Comparison of ENCODE assay signal across 24 mouse cellular contexts in genomic region chr13:101095057-101095831, GRCm38 (mm10).
DNase-seq lines count a peak whose midpoint lies in the region; ATAC-seq and TF ChIP-seq lines count a peak whose summit lies in the region.
"Had no signal": no experiment of that assay in that cellular context is flagged by ENCODE, and none has a peak within 500 bp of the region (broad histone marks: within the 10 kb centered on the region; RNA-seq: fewer than 3 reads in every experiment).

No protein-coding gene starts in this region.

- no peak for TF ChIP-seq CTCF in intestine, postnatal 0 days (IDR thresholded peaks at IDR 0.05; ENCODE audit: low read depth)
- TF ChIP-seq CTCF in kidney, adult 2 months (conservative IDR thresholded peaks at IDR 0.05; ENCODE audit: insufficient read depth, insufficient read length, low read depth, low read length): no peak

- ATAC-seq in limb, embryonic 11.5 days (ENCODE audit: insufficient number of reproducible peaks, low FRiP score, low TSS enrichment, low read depth): no peak
- 0 out of 2 replicates have a peak, but pooled peaks have one; percentile 12 for ATAC-seq in intestine, embryonic 14.5 days (replicated peaks; ENCODE audit: low FRiP score, low TSS enrichment, low read depth)
- peak; percentile 88 for ATAC-seq in intestine, embryonic 15.5 days
- peak; percentile 59; the same call in 1 of the 2 replicates for ATAC-seq in intestine, postnatal 0 days
- ATAC-seq: activated CD4-positive, CD25-positive, alpha-beta regulatory T cell, adult 4 months; forebrain, embryonic 14.5 days; Patski had no signal

- DNase-seq in limb, embryonic 11.5 days (ENCODE audit: low spot score): peak; percentile 1
- DNase-seq in limb, embryonic 10.5 days (ENCODE audit: low spot score): no peak
- no peak for DNase-seq in intestine, embryonic 14.5 days (ENCODE audit: low spot score)
- no peak for DNase-seq in cerebellum, adult 11-12 months
- no peak for DNase-seq in kidney, adult 2 months
- DNase-seq in Muller cell, postnatal 12 days (ENCODE audit: inconsistent ontology term): no peak
- DNase-seq: adrenal gland, adult 8-10 months; adrenal gland, postnatal 14 days; adrenal gland, postnatal 36 days; cerebellum, adult 18-20 months; cerebellum, adult 8-10 months; cerebellum, adult 9-11 months; cerebellum, postnatal 36 days; embryo, embryonic 11 days had no signal

- H3K4me3 ChIP-seq in limb, embryonic 11.5 days (ENCODE audit: low read depth, low read length): no peak overlapping the region
- no peak overlapping the region for H3K4me3 ChIP-seq in limb, embryonic 10.5 days
- no peak overlapping the region for H3K4me3 ChIP-seq in intestine, embryonic 14.5 days (ENCODE audit: low read depth, low read length)
- H3K4me3 ChIP-seq in intestine, embryonic 15.5 days (replicated peaks): no peak overlapping the region
- H3K4me3 ChIP-seq in intestine, postnatal 0 days (ENCODE audit: low read depth, low read length): no peak overlapping the region
- H3K4me3 ChIP-seq in kidney, adult 2 months (ENCODE audit: insufficient read depth, low read depth, low read length): no peak overlapping the region
- H3K4me3 ChIP-seq: embryonic facial prominence, embryonic 13.5 days; embryonic facial prominence, embryonic 15.5 days; erythroblast, embryonic 14.5 days; forebrain, embryonic 10.5 days; forebrain, embryonic 12.5 days had no signal

- H3K36me3 ChIP-seq in limb, embryonic 11.5 days (ENCODE audit: control insufficient read depth, insufficient read depth, low read length): no peaks in the 10 kb centered on the region
- no peaks in the 10 kb centered on the region for H3K36me3 ChIP-seq in limb, embryonic 10.5 days
- no peaks in the 10 kb centered on the region for H3K36me3 ChIP-seq in intestine, embryonic 14.5 days (ENCODE audit: control insufficient read depth, insufficient read depth, low read length)
- H3K36me3 ChIP-seq in intestine, embryonic 15.5 days: no peaks in the 10 kb centered on the region
- H3K36me3 ChIP-seq in intestine, postnatal 0 days (ENCODE audit: control insufficient read depth, insufficient read depth): no peaks in the 10 kb centered on the region
- H3K36me3 ChIP-seq in kidney, adult 2 months (ENCODE audit: control insufficient read depth, insufficient read depth, low read length): no peaks in the 10 kb centered on the region
- H3K36me3 ChIP-seq: embryonic facial prominence, embryonic 13.5 days; embryonic facial prominence, embryonic 15.5 days; forebrain, embryonic 10.5 days; forebrain, embryonic 12.5 days had no signal

- WGBS in limb, embryonic 11.5 days: 88% methylated on average over 6 of the region's 6 CpGs
- 90% methylated on average over 6 of the region's 6 CpGs for whole genome bisulfite sequencing in limb, embryonic 10.5 days
- 70% methylated on average over 6 of the region's 6 CpGs for WGBS in intestine, embryonic 14.5 days
- WGBS in intestine, embryonic 15.5 days: 75% methylated on average over 6 of the region's 6 CpGs
- WGBS in intestine, postnatal 0 days: 60% methylated on average over 6 of the region's 6 CpGs
- WGBS in kidney, adult 2 months: 89% methylated on average over 6 of the region's 6 CpGs

- no peaks in the 10 kb centered on the region for H3K4me1 ChIP-seq in limb, embryonic 11.5 days (ENCODE audit: control insufficient read depth, insufficient read depth, low read length)
- H3K4me1 ChIP-seq in limb, embryonic 10.5 days: peaks cover 11% of the 10 kb centered on the region; the same call in 1 of the 2 replicates
- H3K4me1 ChIP-seq in intestine, embryonic 14.5 days (replicated peaks; ENCODE audit: control insufficient read depth, insufficient read depth, low read length): no peaks in the 10 kb centered on the region
- H3K4me1 ChIP-seq in intestine, embryonic 15.5 days (replicated peaks): no peaks in the 10 kb centered on the region
- H3K4me1 ChIP-seq in intestine, postnatal 0 days (replicated peaks; ENCODE audit: control insufficient read depth, insufficient read depth, low read length): no peaks in the 10 kb centered on the region
- H3K4me1 ChIP-seq in kidney, adult 2 months (ENCODE audit: control insufficient read depth, insufficient read depth, low read length): no peaks in the 10 kb centered on the region
- H3K4me1 ChIP-seq: forebrain, embryonic 10.5 days; forebrain, embryonic 12.5 days had no signal

- H3K4me2 ChIP-seq in limb, embryonic 11.5 days (ENCODE audit: low read depth, severe bottlenecking): no peak overlapping the region
- no peak overlapping the region for H3K4me2 ChIP-seq in intestine, embryonic 14.5 days (ENCODE audit: low read length)
- no peak overlapping the region for H3K4me2 ChIP-seq in intestine, embryonic 15.5 days (replicated peaks)
- H3K4me2 ChIP-seq in intestine, postnatal 0 days (replicated peaks; ENCODE audit: low read depth): no peak overlapping the region
- H3K4me2 ChIP-seq: embryonic facial prominence, embryonic 13.5 days; embryonic facial prominence, embryonic 15.5 days; forebrain, embryonic 12.5 days had no signal

- H3K27ac ChIP-seq in limb, embryonic 11.5 days (replicated peaks; ENCODE audit: low read depth, low read length): no peak overlapping the region
- H3K27ac ChIP-seq in limb, embryonic 10.5 days: no peak overlapping the region
- H3K27ac ChIP-seq in intestine, embryonic 14.5 days (ENCODE audit: low read depth): no peak overlapping the region
- no peak overlapping the region for H3K27ac ChIP-seq in intestine, embryonic 15.5 days
- no peak overlapping the region for H3K27ac ChIP-seq in intestine, postnatal 0 days (ENCODE audit: low read depth, low read length)
- H3K27ac ChIP-seq in kidney, adult 2 months (ENCODE audit: insufficient read depth, low read depth, low read length): no peak overlapping the region
- H3K27ac ChIP-seq: embryonic facial prominence, embryonic 13.5 days; embryonic facial prominence, embryonic 15.5 days; forebrain, embryonic 10.5 days; forebrain, embryonic 12.5 days had no signal

- H3K27me3 ChIP-seq in limb, embryonic 11.5 days (ENCODE audit: control insufficient read depth, insufficient read depth, low read length): no peaks in the 10 kb centered on the region
- no peaks in the 10 kb centered on the region for H3K27me3 ChIP-seq in limb, embryonic 10.5 days (ENCODE audit: low read depth, poor library complexity, severe bottlenecking)
- H3K27me3 ChIP-seq in intestine, embryonic 14.5 days (replicated peaks; ENCODE audit: control insufficient read depth, insufficient read depth, low read length): no peaks in the 10 kb centered on the region
- no peaks in the 10 kb centered on the region for H3K27me3 ChIP-seq in intestine, embryonic 15.5 days (replicated peaks)
- H3K27me3 ChIP-seq in intestine, postnatal 0 days (replicated peaks; ENCODE audit: control insufficient read depth, insufficient read depth, low read length): no peaks in the 10 kb centered on the region
- no peaks in the 10 kb centered on the region for H3K27me3 ChIP-seq in kidney, adult 2 months (replicated peaks; ENCODE audit: control insufficient read depth, insufficient read depth, low read length)
- H3K27me3 ChIP-seq: embryonic facial prominence, embryonic 13.5 days; embryonic facial prominence, embryonic 15.5 days; forebrain, embryonic 12.5 days; Patski had no signal

- TF ChIP-seq POLR2A in kidney, adult 2 months (IDR thresholded peaks at IDR 0.05; ENCODE audit: low read depth, low read length): no peak

- H3K9me3 ChIP-seq in limb, embryonic 11.5 days (ENCODE audit: control insufficient read depth, low read length): no peaks in the 10 kb centered on the region
- H3K9me3 ChIP-seq in limb, embryonic 10.5 days (replicated peaks): no peaks in the 10 kb centered on the region
- no peaks in the 10 kb centered on the region for H3K9me3 ChIP-seq in intestine, embryonic 14.5 days (ENCODE audit: control insufficient read depth, low read length)
- no peaks in the 10 kb centered on the region for H3K9me3 ChIP-seq in intestine, embryonic 15.5 days
- no peaks in the 10 kb centered on the region for H3K9me3 ChIP-seq in intestine, postnatal 0 days (ENCODE audit: control insufficient read depth)
- H3K9me3 ChIP-seq: embryonic facial prominence, embryonic 13.5 days; embryonic facial prominence, embryonic 15.5 days; forebrain, embryonic 10.5 days; forebrain, embryonic 12.5 days had no signal

- H3K9ac ChIP-seq in limb, embryonic 11.5 days (ENCODE audit: low read length): no peak overlapping the region
- no peak overlapping the region for H3K9ac ChIP-seq in intestine, embryonic 14.5 days (ENCODE audit: low read length)
- no peak overlapping the region for H3K9ac ChIP-seq in intestine, embryonic 15.5 days
- no peak overlapping the region for H3K9ac ChIP-seq in intestine, postnatal 0 days (ENCODE audit: low read depth, low read length)
- H3K9ac ChIP-seq: embryonic facial prominence, embryonic 13.5 days; embryonic facial prominence, embryonic 15.5 days; forebrain, embryonic 12.5 days had no signal
